Comparison of ENCODE assay signal across 8 mouse cellular contexts in genomic region chr9:41950991-41951451, GRCm38 (mm10).
DNase-seq lines count a peak whose midpoint lies in the region; ATAC-seq and TF ChIP-seq lines count a peak whose summit lies in the region.

No protein-coding gene starts in this region.

- peak overlapping the region; percentile 95 for H3K27ac ChIP-seq in forebrain, embryonic 16.5 days (ENCODE audit: low read length)
- H3K27ac ChIP-seq in layer of hippocampus, adult 2 months, result peak overlapping the region; percentile 97
- peak overlapping the region; percentile 95 for H3K27ac ChIP-seq in neural tube, embryonic 15.5 days (replicated peaks)

- peak; percentile 42; the same call in 1 of the 2 replicates for ATAC-seq in cerebellum, adult (ENCODE audit: insufficient number of reproducible peaks, low FRiP score, low TSS enrichment)
- ATAC-seq in forebrain, embryonic 16.5 days, result peak; percentile 80
- ATAC-seq in neural tube, embryonic 15.5 days (ENCODE audit: low FRiP score), result peak; percentile 87

- peak overlapping the region; percentile 80 for H3K4me2 ChIP-seq in forebrain, embryonic 16.5 days (ENCODE audit: low read length)
- peak overlapping the region; percentile 82 for H3K4me2 ChIP-seq in neural tube, embryonic 15.5 days

- H3K27me3 ChIP-seq in forebrain, embryonic 16.5 days (replicated peaks; ENCODE audit: control insufficient read depth, insufficient read depth, low read length), result no peaks in the 10 kb centered on the region
- H3K27me3 ChIP-seq in neural tube, embryonic 15.5 days (replicated peaks), result no peaks in the 10 kb centered on the region

- under 1% methylated on average over 21 of the region's 21 CpGs for WGBS in forebrain, embryonic 16.5 days
- under 1% methylated on average over 21 of the region's 21 CpGs for WGBS in lung, adult 2 months
- 0% methylated on average over 21 of the region's 21 CpGs for WGBS in neural tube, embryonic 15.5 days

- H3K4me3 ChIP-seq in forebrain, embryonic 16.5 days (replicated peaks; ENCODE audit: low read length), result peak overlapping the region; percentile 49
- peak overlapping the region; percentile 62 for H3K4me3 ChIP-seq in layer of hippocampus, adult 2 months
- H3K4me3 ChIP-seq in lung, adult 2 months (replicated peaks; ENCODE audit: extremely low read depth, low read depth, low read length), result peak overlapping the region; percentile 57
- H3K4me3 ChIP-seq in neural tube, embryonic 15.5 days (replicated peaks), result peak overlapping the region; percentile 47

- no peaks in the 10 kb centered on the region for H3K9me3 ChIP-seq in forebrain, embryonic 16.5 days (ENCODE audit: control insufficient read depth, low read length)
- no peaks in the 10 kb centered on the region for H3K9me3 ChIP-seq in neural tube, embryonic 15.5 days (replicated peaks)

- TF ChIP-seq POLR2A in lung, adult 2 months (IDR thresholded peaks at IDR 0.05; ENCODE audit: borderline replicate concordance, extremely low read depth, low read depth, low read length), result 0 out of 2 replicates have a peak, but pooled peaks have one; percentile 13

- peak; percentile 76 for TF ChIP-seq CTCF in layer of hippocampus, adult 2 months (conservative IDR thresholded peaks at IDR 0.05)
- TF ChIP-seq CTCF in lung, adult 2 months (IDR thresholded peaks at IDR 0.05; ENCODE audit: insufficient read depth, low read length), result peak; percentile 76

- peak; percentile 77 to 87 for DNase-seq in CD8-positive naive resting alpha-beta T cell, adult 2 months (ENCODE audit: low read depth in 2 of 2, low spot score in 2 of 2)
- peak; percentile 92 to 93 for DNase-seq in heart, postnatal 36 days
- peak; percentile 85 to 91 for DNase-seq in layer of hippocampus, adult 2 months (ENCODE audit: low spot score in 2 of 2)
- peak; percentile 89 for DNase-seq in lung, adult 2 months
- peak; percentile 74 for DNase-seq in testis, postnatal 14 days (ENCODE audit: low spot score)

- intact Hi-C loops in heart, postnatal 36 days (cut with DNase I), result loop anchor here (1.0 to 5.0 kb wide), 6 partner anchors 61 to 722 kb away; no protein-coding TSS in a partner anchor

- H3K36me3 ChIP-seq in forebrain, embryonic 16.5 days (ENCODE audit: control insufficient read depth, insufficient read depth), result no peaks in the 10 kb centered on the region
- no peaks in the 10 kb centered on the region for H3K36me3 ChIP-seq in neural tube, embryonic 15.5 days

- peak overlapping the region; percentile 60 for H3K9ac ChIP-seq in forebrain, embryonic 16.5 days (replicated peaks; ENCODE audit: low read depth, low read length)
- H3K9ac ChIP-seq in neural tube, embryonic 15.5 days (replicated peaks), result peak overlapping the region; percentile 63

- peaks cover 46% of the 10 kb centered on the region for H3K4me1 ChIP-seq in forebrain, embryonic 16.5 days (replicated peaks; ENCODE audit: control insufficient read depth, insufficient read depth, low read length)
- no peaks in the 10 kb centered on the region for H3K4me1 ChIP-seq in lung, adult 2 months (ENCODE audit: control insufficient read depth, insufficient read depth, low read length)
- peaks cover 50% of the 10 kb centered on the region for H3K4me1 ChIP-seq in neural tube, embryonic 15.5 days

Comparison
In these comparisons a context has a peak if more than half of its experiments do, and no peak if none do; other contexts are left out.
1. Peak in every context shown above with its lines: DNase-seq, ATAC-seq, H3K4me3 ChIP-seq and H3K27ac ChIP-seq.